Mouse (Mus musculus): ENCODE data around the gene Otud5. TPM values are rescaled to one million over a fixed set of nuclear protein-coding genes. Genes with fewer than 3 reads are reported as not detected.

The Otud5 gene
- polyA plus RNA-seq, 1 experiment from 2014 or later = 22.2 TPM

GRCm38 (mm10) chrX:7821865-7822779 lies 19.0 kb upstream of the Otud5 start, which contains the start of gene Kcnd1:
TSS of gene Kcnd1 (plus strand) at chrX:7822289.
- Histone ChIP-seq H3K9me3 (ENCODE audit: low read length) (no peaks in the 10 kb centered on the region), H3K36me3 (replicated peaks; ENCODE audit: insufficient read depth, low read length) (peaks cover 11% of the 10 kb centered on the region), H3K4me3 (ENCODE audit: low read depth, low read length) (peak within 1 kb of the TSS; percentile 17), H3K4me1 (ENCODE audit: insufficient read depth) (no peaks in the 10 kb centered on the region; the same call in none of the 2 replicates), H3K27me3 (ENCODE audit: insufficient read depth, low read length) (no peaks in the 10 kb centered on the region), H3K9ac (replicated peaks) (no peak within 1 kb of the TSS), H3K27ac (ENCODE audit: low read depth) (no peak within 1 kb of the TSS), H3K4me2 (ENCODE audit: low read depth, low read length) (peak within 1 kb of the TSS; percentile 57)
- TF ChIP-seq CTCF (IDR thresholded peaks at IDR 0.05; ENCODE audit: low read depth) = no peak
- TF ChIP-seq EP300 (IDR thresholded peaks at IDR 0.05; ENCODE audit: low read depth) = no peak
- 18% methylated on average over 19 of the region's 24 CpGs for WGBS (ENCODE audit: insufficient replicate concordance)
- DNase-seq (no peak), ATAC-seq (no peak)

- no peak overlapping the region for H3K9ac ChIP-seq (replicated peaks)
- WGBS (ENCODE audit: insufficient replicate concordance) = 57% methylated on average over 1 of the region's 1 CpGs
- no peaks in the 10 kb centered on the region for H3K36me3 ChIP-seq (replicated peaks; ENCODE audit: insufficient read depth, low read length)
- H3K27ac ChIP-seq (ENCODE audit: low read depth) = peak overlapping the region; percentile 87
- peaks cover 19% of the 10 kb centered on the region for H3K4me1 ChIP-seq (ENCODE audit: insufficient read depth)
- H3K4me2 ChIP-seq (ENCODE audit: low read depth, low read length) = peak overlapping the region; percentile 47
- no peaks in the 10 kb centered on the region for H3K27me3 ChIP-seq (ENCODE audit: insufficient read depth, low read length)
- TF ChIP-seq CTCF (IDR thresholded peaks at IDR 0.05; ENCODE audit: low read depth) = no peak
- TF ChIP-seq EP300 (IDR thresholded peaks at IDR 0.05; ENCODE audit: low read depth) = peak; percentile 90
- H3K4me3 ChIP-seq (ENCODE audit: low read depth, low read length) = no peak overlapping the region
- H3K9me3 ChIP-seq (ENCODE audit: low read length) = no peaks in the 10 kb centered on the region
- DNase-seq = no peak
- peak; percentile 20 for ATAC-seq
Measured at GRCm38 (mm10) chrX:7837146-7837545, 4.0 kb upstream of the Otud5 start.

- TF ChIP-seq CTCF (IDR thresholded peaks at IDR 0.05; ENCODE audit: low read depth) (no peak), EP300 (IDR thresholded peaks at IDR 0.05; ENCODE audit: low read depth) (no peak)
- Histone ChIP-seq H3K36me3 (replicated peaks; ENCODE audit: insufficient read depth, low read length) (peaks cover 8% of the 10 kb centered on the region), H3K4me2 (ENCODE audit: low read depth, low read length) (peak overlapping the region; percentile 59), H3K4me1 (ENCODE audit: insufficient read depth) (peaks cover 17% of the 10 kb centered on the region), H3K9me3 (ENCODE audit: low read length) (no peaks in the 10 kb centered on the region), H3K27me3 (ENCODE audit: insufficient read depth, low read length) (no peaks in the 10 kb centered on the region), H3K4me3 (ENCODE audit: low read depth, low read length) (peak overlapping the region; percentile 84; the same call in 1 of the 2 replicates), H3K9ac (replicated peaks) (0 out of 2 replicates have a peak overlapping the region, but pooled peaks have one; percentile 26), H3K27ac (ENCODE audit: low read depth) (peak overlapping the region; percentile 89)
- DNase-seq (no peak), ATAC-seq (no peak)
- WGBS (ENCODE audit: insufficient replicate concordance) = 18% methylated on average over 7 of the region's 7 CpGs
Measured at GRCm38 (mm10) chrX:7840842-7841162, 362 bp upstream of the Otud5 start.

- Histone ChIP-seq H3K4me3 (ENCODE audit: low read depth, low read length) (peak overlapping the region; percentile 84), H3K9me3 (ENCODE audit: low read length) (no peaks in the 10 kb centered on the region), H3K36me3 (replicated peaks; ENCODE audit: insufficient read depth, low read length) (peaks cover 8% of the 10 kb centered on the region), H3K27ac (ENCODE audit: low read depth) (peak overlapping the region; percentile 98), H3K4me1 (ENCODE audit: insufficient read depth) (peaks cover 14% of the 10 kb centered on the region), H3K27me3 (ENCODE audit: insufficient read depth, low read length) (no peaks in the 10 kb centered on the region), H3K9ac (replicated peaks) (peak overlapping the region; percentile 89), H3K4me2 (ENCODE audit: low read depth, low read length) (peak overlapping the region; percentile 76)
- 30% methylated on average over 38 of the region's 42 CpGs for WGBS (ENCODE audit: insufficient replicate concordance)
- no peak for TF ChIP-seq CTCF (IDR thresholded peaks at IDR 0.05; ENCODE audit: low read depth)
- TF ChIP-seq EP300 (IDR thresholded peaks at IDR 0.05; ENCODE audit: low read depth) = no peak
- ATAC-seq (no peak), DNase-seq (peak; percentile 58)
Measured at GRCm38 (mm10) chrX:7842318-7842717, 1.2 kb downstream of the Otud5 start.

- Histone ChIP-seq H3K9me3 (ENCODE audit: low read length) (no peaks in the 10 kb centered on the region), H3K36me3 (replicated peaks; ENCODE audit: insufficient read depth, low read length) (peaks cover 19% of the 10 kb centered on the region)
Measured at GRCm38 (mm10) chrX:7847845-7848244, 6.7 kb downstream of the Otud5 start.

GRCm38 (mm10) chrX:7854578-7854977 lies 13.4 kb downstream of the Otud5 start:
- Histone ChIP-seq H3K27ac (ENCODE audit: low read depth) (no peak overlapping the region), H3K4me3 (ENCODE audit: low read depth, low read length) (no peak overlapping the region), H3K4me1 (ENCODE audit: insufficient read depth) (no peaks in the 10 kb centered on the region), H3K27me3 (ENCODE audit: insufficient read depth, low read length) (no peaks in the 10 kb centered on the region), H3K9ac (replicated peaks) (no peak overlapping the region), H3K9me3 (ENCODE audit: low read length) (no peaks in the 10 kb centered on the region), H3K36me3 (replicated peaks; ENCODE audit: insufficient read depth, low read length) (peaks cover 19% of the 10 kb centered on the region), H3K4me2 (ENCODE audit: low read depth, low read length) (no peak overlapping the region)
- ATAC-seq = no peak
- peak; percentile 47 for DNase-seq
- TF ChIP-seq EP300 (IDR thresholded peaks at IDR 0.05; ENCODE audit: low read depth) (no peak), CTCF (IDR thresholded peaks at IDR 0.05; ENCODE audit: low read depth) (peak; percentile 72)
- WGBS (ENCODE audit: insufficient replicate concordance) = 21% methylated on average over 2 of the region's 2 CpGs

More at GRCm38 (mm10) chrX:7847845-7848244, 6.7 kb downstream of the Otud5 start:
- ATAC-seq = no peak
- Histone ChIP-seq H3K4me1 (ENCODE audit: insufficient read depth) (no peaks in the 10 kb centered on the region), H3K4me2 (ENCODE audit: low read depth, low read length) (no peak overlapping the region), H3K4me3 (ENCODE audit: low read depth, low read length) (no peak overlapping the region), H3K27ac (ENCODE audit: low read depth) (no peak overlapping the region), H3K9ac (replicated peaks) (no peak overlapping the region), H3K27me3 (ENCODE audit: insufficient read depth, low read length) (no peaks in the 10 kb centered on the region)
- WGBS (ENCODE audit: insufficient replicate concordance) = 84% methylated on average over 2 of the region's 2 CpGs
- no peak for DNase-seq
- TF ChIP-seq CTCF (IDR thresholded peaks at IDR 0.05; ENCODE audit: low read depth) (no peak), EP300 (IDR thresholded peaks at IDR 0.05; ENCODE audit: low read depth) (no peak)

All from liver, postnatal 0 days (tissue).